8 mouse cellular contexts compared by ENCODE assay signal in the genomic region with DNA sequence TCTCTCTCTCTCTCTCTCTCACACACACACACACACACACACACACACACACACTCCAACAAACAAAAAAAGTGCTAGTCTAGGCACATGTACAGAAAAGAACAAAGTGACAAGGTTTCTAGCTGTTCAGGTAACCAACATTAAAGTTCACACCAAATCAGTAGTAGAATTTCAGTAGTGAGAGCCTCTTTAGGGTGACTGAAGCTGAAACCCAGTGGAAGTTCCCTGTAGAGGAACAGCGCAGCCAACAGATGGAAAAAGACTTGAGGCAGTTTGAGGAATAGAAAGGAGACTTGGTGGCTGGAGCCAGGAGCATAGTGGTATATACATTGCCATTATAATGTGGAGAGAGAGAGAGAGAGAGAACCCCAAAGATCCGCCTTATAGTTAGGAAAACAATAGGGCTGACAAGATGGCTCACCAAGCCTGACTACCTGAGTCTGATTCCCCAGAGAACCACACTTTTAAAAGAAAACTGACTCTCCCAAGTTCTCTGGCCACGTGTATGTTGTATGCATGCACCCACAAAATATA. TPM values are rescaled to one million over a fixed set of nuclear protein-coding genes. Genes with fewer than 3 reads are reported as not detected.
A peak's percentile ranks its signal among the peaks of the same experiment; 100 is the strongest.
DNase-seq lines count a peak whose midpoint lies in the region; ATAC-seq and TF ChIP-seq lines count a peak whose summit lies in the region.

No protein-coding gene starts in this region.

- H3K36me3 ChIP-seq in testis, adult 2 months (ENCODE audit: control insufficient read depth, insufficient read depth, low read length) = no peaks in the 10 kb centered on the region; the same call in 1 of the 2 replicates
- H3K36me3 ChIP-seq in limb, embryonic 13.5 days = peaks cover 10% of the 10 kb centered on the region
- H3K36me3 ChIP-seq in stomach, embryonic 16.5 days (ENCODE audit: control insufficient read depth, insufficient read depth, low read length) = no peaks in the 10 kb centered on the region

- TF ChIP-seq CTCF in testis, adult 2 months (IDR thresholded peaks at IDR 0.05; ENCODE audit: control insufficient read depth, insufficient read depth, insufficient replicate concordance, low read depth, low read length) = no peak

- peak overlapping the region; percentile 79 for H3K4me2 ChIP-seq in limb, embryonic 13.5 days (replicated peaks)
- peak overlapping the region; percentile 84 for H3K4me2 ChIP-seq in stomach, embryonic 16.5 days (ENCODE audit: low read depth, low read length)

- peak; percentile 22 for DNase-seq in embryo, embryonic 10.5 days (ENCODE audit: low spot score)
- no peak for DNase-seq in embryo, embryonic 9.5 days (ENCODE audit: extremely low spot score)
- no peak for DNase-seq in testis, postnatal 10 days (ENCODE audit: low spot score)
- DNase-seq in right cerebral cortex, adult 18-20 months = no peak
- no peak for DNase-seq in frontal cortex, postnatal 25 days (ENCODE audit: low spot score in 2 of 2)

- 39% methylated on average over 3 of the region's 3 CpGs for WGBS in limb, embryonic 13.5 days
- WGBS in stomach, embryonic 16.5 days = 34% methylated on average over 3 of the region's 3 CpGs

- no peaks in the 10 kb centered on the region for H3K9me3 ChIP-seq in limb, embryonic 13.5 days
- no peaks in the 10 kb centered on the region for H3K9me3 ChIP-seq in stomach, embryonic 16.5 days (replicated peaks; ENCODE audit: control insufficient read depth, low read length)

- H3K27ac ChIP-seq in testis, adult 2 months (ENCODE audit: control insufficient read depth, insufficient read depth, low read depth, low read length) = no peak overlapping the region
- H3K27ac ChIP-seq in limb, embryonic 13.5 days = peak overlapping the region; percentile 90
- H3K27ac ChIP-seq in stomach, embryonic 16.5 days (ENCODE audit: low read length) = peak overlapping the region; percentile 97

- peak overlapping the region; percentile 89 for H3K9ac ChIP-seq in limb, embryonic 13.5 days
- H3K9ac ChIP-seq in stomach, embryonic 16.5 days (ENCODE audit: low read length) = peak overlapping the region; percentile 93

- no peaks in the 10 kb centered on the region for H3K27me3 ChIP-seq in testis, adult 2 months (ENCODE audit: control insufficient read depth, insufficient read depth, low read length)
- H3K27me3 ChIP-seq in limb, embryonic 13.5 days = no peaks in the 10 kb centered on the region
- H3K27me3 ChIP-seq in stomach, embryonic 16.5 days (ENCODE audit: control insufficient read depth, insufficient read depth, low read length) = no peaks in the 10 kb centered on the region

- peak overlapping the region; percentile 99; the same call in 1 of the 2 replicates for H3K4me3 ChIP-seq in testis, adult 2 months (ENCODE audit: control insufficient read depth, low read depth, low read length)
- peak overlapping the region; percentile 76 for H3K4me3 ChIP-seq in limb, embryonic 13.5 days
- H3K4me3 ChIP-seq in stomach, embryonic 16.5 days (replicated peaks; ENCODE audit: low read length) = peak overlapping the region; percentile 83

- H3K4me1 ChIP-seq in testis, adult 2 months (ENCODE audit: control insufficient read depth, insufficient read depth, low read length) = peaks cover 18% of the 10 kb centered on the region
- peaks cover 23% of the 10 kb centered on the region for H3K4me1 ChIP-seq in limb, embryonic 13.5 days
- H3K4me1 ChIP-seq in stomach, embryonic 16.5 days (ENCODE audit: control insufficient read depth, insufficient read depth, low read length) = peaks cover 34% of the 10 kb centered on the region

- no peak for ATAC-seq in limb, embryonic 13.5 days (ENCODE audit: low FRiP score, low read depth)
- ATAC-seq in stomach, embryonic 16.5 days (ENCODE audit: insufficient read depth, low FRiP score) = no peak

- no peak for TF ChIP-seq POLR2A in testis, adult 2 months (IDR thresholded peaks at IDR 0.05; ENCODE audit: control insufficient read depth, low read depth, low read length)

RNA-seq across cellular contexts. Expression of gene Tmem79, which starts 1.0 kb away (rescaled TPM):
- 9.5 TPM in 2 replicates for polyA plus RNA-seq in testis, adult 2 months (2012; rRNA removed)
- 6.4 and 6.8 TPM in 2 replicates for polyA plus RNA-seq in limb, embryonic 13.5 days (2015; fragmentation: Nextera tagmentation; extraction: Ambion mirVana)
- 41.3 and 58.9 TPM in 2 replicates for polyA plus RNA-seq in stomach, embryonic 16.5 days (2015; fragmentation: Nextera tagmentation; extraction: Ambion mirVana)

RNA-seq across cellular contexts. Expression of gene Smg5, which starts 1.1 kb away (rescaled TPM):
- polyA plus RNA-seq in testis, adult 2 months (2012; rRNA removed) = 105 and 112 TPM in 2 replicates
- 54.9 and 58.4 TPM in 2 replicates for polyA plus RNA-seq in limb, embryonic 13.5 days (2015; fragmentation: Nextera tagmentation; extraction: Ambion mirVana)
- polyA plus RNA-seq in stomach, embryonic 16.5 days (2015; fragmentation: Nextera tagmentation; extraction: Ambion mirVana) = 40.0 and 42.9 TPM in 2 replicates

RNA-seq across cellular contexts. Expression of gene Glmp, which starts 10.1 kb away (rescaled TPM):
- polyA plus RNA-seq in testis, adult 2 months (2012; rRNA removed) = 21.7 and 22.5 TPM in 2 replicates
- polyA plus RNA-seq in limb, embryonic 13.5 days (2015; fragmentation: Nextera tagmentation; extraction: Ambion mirVana) = 174 and 188 TPM in 2 replicates
- polyA plus RNA-seq in stomach, embryonic 16.5 days (2015; fragmentation: Nextera tagmentation; extraction: Ambion mirVana) = 191 and 207 TPM in 2 replicates

RNA-seq across cellular contexts. Expression of gene Paqr6, which starts 29.4 kb away (rescaled TPM):
- 6.2 and 6.4 TPM in 2 replicates for polyA plus RNA-seq in testis, adult 2 months (2012; rRNA removed)
- polyA plus RNA-seq in limb, embryonic 13.5 days (2015; fragmentation: Nextera tagmentation; extraction: Ambion mirVana) = 7.6 and 8.7 TPM in 2 replicates
- polyA plus RNA-seq in stomach, embryonic 16.5 days (2015; fragmentation: Nextera tagmentation; extraction: Ambion mirVana) = 19.9 and 24.9 TPM in 2 replicates

RNA-seq across cellular contexts. Expression of gene Bglap3, which starts 37.6 kb away (rescaled TPM):
- 1.7 TPM in 1 of 2 replicates, not detected in the other for polyA plus RNA-seq in testis, adult 2 months (2012; rRNA removed)
- polyA plus RNA-seq in limb, embryonic 13.5 days (2015; fragmentation: Nextera tagmentation; extraction: Ambion mirVana) = 0.37 TPM in 1 of 2 replicates, not detected in the other
- 9.8 and 26.1 TPM in 2 replicates for polyA plus RNA-seq in stomach, embryonic 16.5 days (2015; fragmentation: Nextera tagmentation; extraction: Ambion mirVana)
